Mouse (Mus musculus) CH12.LX (cell line): ENCODE results near the gene B3galt1. TPM values are rescaled to one million over a fixed set of nuclear protein-coding genes. Genes with fewer than 3 reads are reported as not detected.

Experiments
- polyA plus RNA-seq: library from polyadenylated mRNA; unstranded; fragments of >175 nt; gene quantifications from 2 replicates; pipeline ENCODE4 v1.2.1, GENCODE M21; 2012; ENCODE audit warnings: low read depth; ENCODE audit not compliant: insufficient read length
- total RNA-seq, 2 experiments: library from RNA; depleted of rRNA; stranded (reverse); fragments of 300-350 nt in 1 of 2; fragments of >200 nt in 1 of 2; gene quantifications; 2 replicates each; pipeline ENCODE4 v1.2.3; 2012 to 2014

Gene B3galt1
- total and polyA plus RNA-seq, 3 experiments, result not detected

Other genes with a start within 250 kb of the B3galt1 start
- gene Gm21830, start 152.1 kb upstream of the B3galt1 start, total RNA-seq (2012; rRNA removed), result not detected in 2 replicates
- not detected in 2 replicates for gene Gm21830, start 152.1 kb upstream of the B3galt1 start, total RNA-seq (2014; rRNA removed)
- not detected in 2 replicates for gene Gm21830, start 152.1 kb upstream of the B3galt1 start, polyA plus RNA-seq
- not detected in 2 replicates for gene Gm26727, start 132.7 kb upstream of the B3galt1 start, total RNA-seq (2012; rRNA removed)
- gene Gm26727, start 132.7 kb upstream of the B3galt1 start, total RNA-seq (2014; rRNA removed), result not detected in 2 replicates
- not detected in 2 replicates for gene Gm26727, start 132.7 kb upstream of the B3galt1 start, polyA plus RNA-seq
- not detected in 2 replicates for gene Xirp2, start 119.9 kb upstream of the B3galt1 start, total RNA-seq (2012; rRNA removed)
- gene Xirp2, start 119.9 kb upstream of the B3galt1 start, total RNA-seq (2014; rRNA removed), result not detected in 2 replicates
- not detected in 2 replicates for gene Xirp2, start 119.9 kb upstream of the B3galt1 start, polyA plus RNA-seq